Mouse (Mus musculus) heart, adult 2 months (tissue): Measurements from ENCODE around the gene Tufm. TPM values are rescaled to one million over a fixed set of nuclear protein-coding genes. Genes with fewer than 3 reads are reported as not detected.

Experiments used
- DNase-seq, 2 experiments: peaks; one replicate each; pipeline ENCODE4 v3.0.0; 2021
- H3K27ac ChIP-seq: fragments of 200-600 bp; 2 replicates; pipeline ENCODE4 v1.8.1; 2022
- H3K27me3 ChIP-seq: fragments of 200-500 bp; 2 replicates; pipeline ENCODE4 v1.6.1; 2012; ENCODE audit warnings: mild to moderate bottlenecking, low read length, inconsistent platforms, mixed read lengths; ENCODE audit not compliant: control insufficient read depth, insufficient read depth
- H3K36me3 ChIP-seq: fragments of 200-500 bp; 2 replicates; pipeline ENCODE4 v1.6.1; 2012; ENCODE audit warnings: low read length, inconsistent platforms; ENCODE audit not compliant: control insufficient read depth, insufficient read depth
- H3K4me1 ChIP-seq: fragments of 200-500 bp; 2 replicates; pipeline ENCODE4 v1.6.1; 2011; ENCODE audit warnings: low read length; ENCODE audit not compliant: control insufficient read depth, insufficient read depth
- H3K4me3 ChIP-seq: fragments of 200-600 bp; 2 replicates; pipeline ENCODE4 v1.8.1; 2022
- H3K79me2 ChIP-seq: fragments of 200-500 bp; replicated peaks from 2 replicates; pipeline ENCODE4 v1.6.1; 2012; ENCODE audit warnings: mild to moderate bottlenecking, inconsistent platforms, low read length, moderate library complexity, mixed read lengths; ENCODE audit not compliant: control insufficient read depth, insufficient read depth
- H3K9ac ChIP-seq: fragments of 200-500 bp; 2 replicates; pipeline ENCODE4 v1.6.1; 2012; ENCODE audit warnings: low read depth, mild to moderate bottlenecking, control low read depth, inconsistent platforms, low read length, mixed read lengths
- CTCF ChIP-seq: fragments of 200-600 bp; IDR thresholded peaks from 2 replicates; pipeline ENCODE4 v1.8.1; 2022; ENCODE audit warnings: antibody characterized with exemption, mild to moderate bottlenecking, moderate library complexity
- EP300 ChIP-seq: fragments of 200-500 bp; IDR thresholded peaks from 2 replicates; pipeline ENCODE4 v1.6.1; 2011; ENCODE audit warnings: low read depth, low read length, control low read depth; ENCODE audit not compliant: insufficient read depth
- POLR2A ChIP-seq: fragments of 200-500 bp; IDR thresholded peaks from 2 replicates; pipeline ENCODE4 v1.6.1; 2011; ENCODE audit warnings: mild to moderate bottlenecking, low read depth, low read length, control low read depth; ENCODE audit not compliant: insufficient read depth
- WGBS: fragments of 180-500 bp; shearing (Covaris S2); methylation state at CpG from one replicate; pipeline ENCODE4 v1.1.7; 2018; 5-methylcytosine and 5-hydroxymethylcytosine counted together
- intact Hi-C: fragments of 180-260 bp; cut with DNase I; formaldehyde crosslinking; loops from one replicate; pipeline ENCODE4 v1.15.1; 2025
- polyA plus RNA-seq: library from polyadenylated mRNA; depleted of rRNA; stranded (reverse); fragments of >200 nt; gene quantifications from 2 replicates; pipeline ENCODE4 v1.2.3, GENCODE M21; 2012
- total RNA-seq, 2 experiments: library from RNA; stranded (reverse); gene quantifications; 2 replicates each; pipeline ENCODE4 v1.2.3; 2021

Tufm gene
- total and polyA plus RNA-seq, 3 experiments, result 271 to 314 (median 288) TPM

DNA sequence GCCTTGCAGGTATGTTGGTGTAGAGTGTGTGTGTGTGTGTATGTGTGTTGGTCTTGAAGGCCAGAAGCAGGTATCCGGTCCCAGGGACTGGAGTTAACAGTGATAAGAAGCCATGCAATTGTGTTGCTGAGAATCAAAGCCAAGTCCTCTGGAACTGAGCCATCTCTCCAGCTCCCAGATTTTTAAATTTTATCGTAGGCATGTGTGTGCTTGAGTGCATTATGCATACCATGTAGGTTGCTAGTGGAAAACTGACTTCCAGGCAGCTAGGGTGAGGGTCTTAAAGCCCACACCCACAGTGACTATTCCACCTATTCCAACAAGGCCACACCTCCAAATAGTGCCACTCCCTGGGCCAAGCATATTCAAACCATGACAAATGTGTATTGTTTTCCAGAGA, 17.8 kb downstream of the Tufm start:
- WGBS, result 39% methylated on average over 2 of the region's 2 CpGs
- Histone ChIP-seq H3K9ac (no peak overlapping the region), H3K36me3 (peaks cover 7% of the 10 kb centered on the region), H3K79me2 (no peaks in the 10 kb centered on the region), H3K4me3 (no peak overlapping the region), H3K4me1 (no peaks in the 10 kb centered on the region), H3K27me3 (no peaks in the 10 kb centered on the region), H3K27ac (no peak overlapping the region)
- intact Hi-C loops, result loop anchor here (10.0 kb wide), 1 partner anchor 360 kb away; the partner anchor contains the start of genes Hirip3 and Ino80e
- DNase-seq, result peak in 1 of 2 experiments; percentile 12
- TF ChIP-seq EP300 (no peak), CTCF (no peak), POLR2A (no peak)

GRCm38 (mm10) chr7:126507126-126507778, 20.1 kb downstream of the Tufm start:
- H3K4me1 ChIP-seq, result no peaks in the 10 kb centered on the region
- no peaks in the 10 kb centered on the region for H3K27me3 ChIP-seq
- no peaks in the 10 kb centered on the region for H3K79me2 ChIP-seq
- TF ChIP-seq CTCF (no peak), EP300 (no peak), POLR2A (no peak)
- H3K36me3 ChIP-seq, result no peaks in the 10 kb centered on the region
- H3K9ac ChIP-seq, result no peak overlapping the region
- H3K27ac ChIP-seq, result no peak overlapping the region
- intact Hi-C loops, result loop anchor here (10.0 kb wide), 1 partner anchor 358 kb away; the partner anchor contains the start of genes Hirip3 and Ino80e
- no peak overlapping the region for H3K4me3 ChIP-seq
- WGBS, result 73% methylated on average over 8 of the region's 8 CpGs
- DNase-seq, result no peak

- 51% methylated on average over 3 of the region's 3 CpGs for WGBS
- Histone ChIP-seq H3K27ac (no peak overlapping the region), H3K27me3 (no peaks in the 10 kb centered on the region), H3K4me3 (no peak overlapping the region), H3K79me2 (no peaks in the 10 kb centered on the region), H3K36me3 (no peaks in the 10 kb centered on the region), H3K9ac (no peak overlapping the region), H3K4me1 (no peaks in the 10 kb centered on the region)
- intact Hi-C loops, result no loop called here
- no peak for DNase-seq
- TF ChIP-seq CTCF (no peak), EP300 (no peak), POLR2A (no peak)
These were observed 24.1 kb downstream of the Tufm start for GRCm38 (mm10) chr7:126511287-126511686.

GRCm38 (mm10) chr7:126518261-126518941, 31.2 kb downstream of the Tufm start:
- no peak for DNase-seq
- Histone ChIP-seq H3K79me2 (no peaks in the 10 kb centered on the region), H3K9ac (no peak overlapping the region), H3K4me1 (no peaks in the 10 kb centered on the region), H3K27me3 (no peaks in the 10 kb centered on the region), H3K36me3 (no peaks in the 10 kb centered on the region), H3K4me3 (no peak overlapping the region), H3K27ac (no peak overlapping the region)
- TF ChIP-seq EP300 (no peak), POLR2A (no peak), CTCF (no peak)
- WGBS, result 90% methylated on average over 5 of the region's 5 CpGs
- intact Hi-C loops, result no loop called here

DNA sequence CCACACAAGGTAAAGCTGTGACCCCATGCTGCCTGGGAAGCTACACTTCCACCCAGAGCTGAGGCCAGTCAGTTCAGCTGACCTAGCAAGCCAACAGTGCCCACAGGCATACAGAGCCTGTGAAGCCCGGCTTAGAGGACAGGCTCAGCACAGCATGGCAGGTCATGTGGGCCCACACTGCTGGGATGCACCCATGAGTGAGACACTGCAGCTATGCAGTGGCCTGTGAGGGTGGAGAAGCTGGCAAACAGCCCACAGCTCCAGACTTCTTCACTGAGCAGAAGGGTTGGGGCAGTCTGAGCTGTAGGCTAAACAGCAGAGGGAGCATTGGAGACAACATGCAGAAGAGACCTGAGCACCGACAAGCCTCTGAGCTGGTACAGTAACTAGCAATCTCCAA, 32.4 kb downstream of the Tufm start:
- intact Hi-C loops, result no loop called here
- H3K27ac ChIP-seq, result no peak overlapping the region
- H3K79me2 ChIP-seq, result no peaks in the 10 kb centered on the region
- no peak overlapping the region for H3K4me3 ChIP-seq
- no peak for TF ChIP-seq POLR2A
- TF ChIP-seq EP300, result no peak
- TF ChIP-seq CTCF, result no peak
- no peak for DNase-seq
- H3K4me1 ChIP-seq, result no peaks in the 10 kb centered on the region
- H3K36me3 ChIP-seq, result no peaks in the 10 kb centered on the region
- no peaks in the 10 kb centered on the region for H3K27me3 ChIP-seq
- no peak overlapping the region for H3K9ac ChIP-seq
- WGBS, result 46% methylated on average over 2 of the region's 2 CpGs

- Histone ChIP-seq H3K4me3 (no peak overlapping the region), H3K4me1 (no peaks in the 10 kb centered on the region; the same call in 1 of the 2 replicates), H3K36me3 (no peaks in the 10 kb centered on the region), H3K27ac (no peak overlapping the region), H3K9ac (no peak overlapping the region), H3K79me2 (no peaks in the 10 kb centered on the region), H3K27me3 (no peaks in the 10 kb centered on the region)
- no peak for TF ChIP-seq CTCF
- no peak for TF ChIP-seq EP300
- no peak for TF ChIP-seq POLR2A
- intact Hi-C loops, result no loop called here
- 71% methylated on average over 3 of the region's 3 CpGs for WGBS
- DNase-seq, result no peak
These were observed 36.2 kb downstream of the Tufm start for GRCm38 (mm10) chr7:126523316-126523715.
